Mouse (Mus musculus): ENCODE data around the gene Zbtb39.

DNA sequence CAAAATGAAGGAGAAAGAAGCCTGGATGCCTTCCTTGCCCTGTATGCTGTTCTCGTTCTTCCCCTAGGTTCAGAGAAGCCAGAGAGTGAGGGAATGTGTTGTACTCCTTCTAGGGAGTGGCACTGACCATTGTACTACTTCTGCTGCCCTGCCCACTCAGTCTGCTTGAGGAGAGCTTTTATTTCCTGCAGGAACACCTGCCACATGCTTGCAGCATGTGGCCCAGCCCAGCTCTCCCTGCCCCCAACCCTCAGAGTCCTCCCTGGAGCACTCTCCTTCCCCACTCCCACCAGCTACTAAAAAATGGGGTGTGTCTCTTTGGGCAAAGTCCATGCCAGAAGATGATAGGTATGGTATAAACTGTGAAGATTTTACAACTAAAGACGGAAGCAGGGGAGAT, 35.0 kb upstream of the Zbtb39 start:
- TF ChIP-seq EP300 (IDR thresholded peaks at IDR 0.05; ENCODE audit: low read depth in 1 of 2, low read length in 2 of 2) (no peak), POLR2A (IDR thresholded peaks at IDR 0.05; ENCODE audit: control insufficient read depth in 1 of 2, insufficient read depth in 1 of 2, low read depth in 1 of 2, low read length in 2 of 2, poor library complexity in 1 of 2) (no peak)
